Mouse (Mus musculus) ES-E14 (cell line): ENCODE data around the gene Rtn1. TPM values are rescaled to one million over a fixed set of nuclear protein-coding genes. Genes with fewer than 3 reads are reported as not detected.
A peak's percentile ranks its signal among the peaks of the same experiment; 100 is the strongest.

ENCODE experiments used
- DNase-seq: peaks from one replicate; pipeline ENCODE4 v3.0.0-alpha.2; 2013; ENCODE audit warnings: low read depth, low spot score
- H3K27ac ChIP-seq: 2 replicates; pipeline ENCODE4 v1.5.1; 2012; ENCODE audit warnings: low read depth, mild to moderate bottlenecking, low read length, moderate library complexity, mixed read lengths; ENCODE audit not compliant: poor library complexity, insufficient read depth, severe bottlenecking
- H3K36me3 ChIP-seq: 2 replicates; pipeline ENCODE4 v1.6.1; 2012; ENCODE audit warnings: mild to moderate bottlenecking, low read length, moderate library complexity, mixed read lengths; ENCODE audit not compliant: control insufficient read depth, poor library complexity, insufficient read depth, severe bottlenecking
- H3K4me1 ChIP-seq, 2 experiments: fragments of 150-350 bp in 1 of 2; sonication (generic) in 1 of 2; 2 replicates each; pipeline ENCODE4 v1.6.1; 2012; ENCODE audit warnings: low read length in 2 of 2, mild to moderate bottlenecking in 1 of 2, mixed read lengths in 1 of 2; ENCODE audit not compliant: control insufficient read depth in 2 of 2, insufficient read depth in 2 of 2, poor library complexity in 1 of 2
- H3K4me3 ChIP-seq, 2 experiments: fragments of 150-350 bp in 1 of 2; sonication (generic) in 1 of 2; 2 replicates each; pipeline ENCODE4 v1.5.1; 2012; ENCODE audit warnings: low read length in 2 of 2, low read depth in 1 of 2, mild to moderate bottlenecking in 1 of 2, mixed read lengths in 1 of 2; ENCODE audit not compliant: insufficient read depth in 1 of 2, poor library complexity in 1 of 2, severe bottlenecking in 1 of 2
- H3K9ac ChIP-seq: 2 replicates; pipeline ENCODE4 v1.6.1; 2012; ENCODE audit warnings: low read depth, mild to moderate bottlenecking, low read length, mixed read lengths; ENCODE audit not compliant: poor library complexity, insufficient read depth, severe bottlenecking
- H3K9me3 ChIP-seq: fragments of 150-350 bp; sonication (generic); 2 replicates; pipeline ENCODE4 v1.6.1; 2012; ENCODE audit warnings: low read depth, mild to moderate bottlenecking, low read length; ENCODE audit not compliant: control insufficient read depth, insufficient read depth
- CHD2 ChIP-seq: IDR thresholded peaks from 2 replicates; pipeline ENCODE4 v1.6.1; 2014; ENCODE audit warnings: mild to moderate bottlenecking, low read depth, low read length, inconsistent platforms
- HCFC1 ChIP-seq: IDR thresholded peaks from 2 replicates; pipeline ENCODE4 v1.6.1; 2012; ENCODE audit warnings: low read length, inconsistent platforms, borderline replicate concordance; ENCODE audit not compliant: insufficient read depth
- MAFK ChIP-seq: IDR thresholded peaks from 2 replicates; pipeline ENCODE4 v1.6.1; 2014; ENCODE audit warnings: mild to moderate bottlenecking, low read depth, low read length, inconsistent platforms; ENCODE audit not compliant: insufficient read depth
- ZC3H11A ChIP-seq: IDR thresholded peaks from 2 replicates; pipeline ENCODE4 v1.6.1; 2012; ENCODE audit warnings: low read depth, mild to moderate bottlenecking, inconsistent platforms, low read length, borderline replicate concordance
- ZNF384 ChIP-seq: IDR thresholded peaks from 2 replicates; pipeline ENCODE4 v1.6.1; 2012; ENCODE audit warnings: low read depth, low read length, inconsistent platforms
- in situ Hi-C, 2 experiments: fragments of 600-800 bp; cut with MboI; formaldehyde crosslinking; loops; one replicate each; pipeline ENCODE4 v1.15.1; 2025; ENCODE audit warnings: low sequenced_read_pairs in 2 of 2, inconsistent platforms in 1 of 2; ENCODE audit not compliant: unreplicated experiment in 2 of 2
- total RNA-seq: library from RNA; depleted of rRNA; stranded (reverse); fragments of 300-350 nt; gene quantifications from 2 replicates; pipeline ENCODE4 v1.2.3, GENCODE M21; 2012

Rtn1 gene
- total RNA-seq, 1 experiment = 8.7 TPM

DNA sequence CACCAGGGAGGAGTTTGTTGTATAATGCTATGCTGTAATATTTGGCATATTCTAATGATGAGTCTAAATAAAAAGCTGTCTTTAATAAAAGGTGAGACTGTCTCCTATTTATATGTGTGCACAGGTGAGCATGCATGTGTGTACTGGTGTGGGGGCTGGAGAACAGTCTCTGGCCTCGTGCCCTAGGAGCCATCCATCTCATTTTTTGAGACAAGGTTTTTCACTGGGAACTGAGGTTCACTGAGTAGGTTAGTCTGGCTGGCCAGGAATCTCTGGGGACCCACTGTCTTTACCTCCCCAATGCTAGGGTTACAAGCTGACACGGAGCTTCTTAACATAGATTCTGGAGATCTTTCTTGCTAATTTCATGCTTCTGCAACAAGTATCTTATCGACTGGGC, 176.7 kb downstream of the Rtn1 start:
- Histone ChIP-seq H3K9ac (no peak overlapping the region), H3K36me3 (no peaks in the 10 kb centered on the region), H3K4me1 (peaks cover 0 to 2% of the 10 kb centered on the region in 2 experiments; a peak in 1 of 4 replicates), H3K9me3 (no peaks in the 10 kb centered on the region), H3K4me3 (no peak overlapping the region), H3K27ac (no peak overlapping the region)
- TF ChIP-seq ZNF384 = no peak
- TF ChIP-seq HCFC1 = no peak
- no peak for TF ChIP-seq ZC3H11A
- TF ChIP-seq MAFK = no peak
- TF ChIP-seq CHD2 = no peak
- in situ Hi-C loops = no loop called here
- no peak for DNase-seq

DNA sequence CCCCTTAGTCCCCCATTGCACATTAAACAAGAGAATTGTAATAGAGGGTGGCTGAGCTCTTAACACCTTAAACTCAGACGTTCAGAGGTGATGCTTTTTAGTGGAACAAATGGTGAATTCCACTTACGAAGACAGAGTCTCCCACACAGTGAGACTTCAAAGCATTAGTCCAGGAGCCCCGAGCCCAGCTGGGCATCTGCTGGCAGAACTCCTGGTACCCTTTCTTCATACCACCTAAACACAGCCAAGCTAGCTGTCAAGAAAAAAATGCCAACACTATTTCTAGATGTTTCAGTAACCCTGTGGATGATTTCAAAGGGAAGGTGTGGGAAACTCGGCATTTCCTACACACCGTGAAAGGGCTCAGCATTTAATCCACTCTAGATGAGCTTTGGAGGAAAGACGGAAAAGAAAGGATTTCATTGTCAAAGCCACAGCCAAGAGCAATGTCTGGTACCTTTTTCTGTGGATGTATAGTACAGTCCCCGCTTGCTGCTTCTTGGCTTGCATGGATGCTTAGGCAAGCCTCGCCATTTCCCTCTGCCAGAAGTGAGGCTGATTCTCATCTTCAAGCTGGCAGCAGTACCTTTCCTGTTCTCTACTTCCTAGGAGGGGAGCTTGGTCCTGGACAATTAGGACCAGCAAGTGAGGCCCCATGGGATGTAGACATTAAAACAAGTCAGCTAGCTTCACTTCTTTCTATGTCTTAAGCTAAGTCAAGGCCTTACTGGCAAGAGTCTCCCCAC, 179.2 kb downstream of the Rtn1 start:
- no peak for TF ChIP-seq ZC3H11A
- TF ChIP-seq HCFC1 = no peak
- TF ChIP-seq MAFK = no peak
- TF ChIP-seq CHD2 = no peak
- TF ChIP-seq ZNF384 = no peak
- no peak overlapping the region for H3K27ac ChIP-seq
- no peaks in the 10 kb centered on the region for H3K9me3 ChIP-seq
- H3K4me1 ChIP-seq = no peaks in the 10 kb centered on the region
- no peak overlapping the region for H3K4me3 ChIP-seq
- H3K36me3 ChIP-seq = no peaks in the 10 kb centered on the region
- no peak for DNase-seq
- in situ Hi-C loops = no loop called here
- no peak overlapping the region for H3K9ac ChIP-seq

DNA sequence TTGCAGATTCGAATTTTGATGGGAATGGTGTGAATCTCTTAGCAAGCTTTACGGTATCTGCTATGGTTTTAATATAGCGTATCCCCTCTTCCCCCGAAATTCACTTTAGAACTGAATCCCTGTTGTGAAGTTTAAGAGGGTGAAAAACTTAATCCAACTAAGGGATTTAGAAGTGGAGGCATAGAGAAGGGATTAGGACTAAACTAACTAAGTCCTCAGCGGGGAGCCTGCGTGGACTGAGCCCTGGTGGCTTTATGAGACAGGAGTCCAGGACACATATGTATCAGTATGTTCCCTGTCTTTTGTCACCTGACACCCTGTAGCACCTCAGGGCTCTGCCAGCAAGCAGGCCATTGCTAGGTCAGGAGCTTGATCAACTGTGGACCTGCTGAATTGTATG, 181.1 kb downstream of the Rtn1 start:
- in situ Hi-C loops = no loop called here
- TF ChIP-seq CHD2 = no peak
- no peak for TF ChIP-seq ZC3H11A
- no peak for TF ChIP-seq MAFK
- no peak overlapping the region for H3K4me3 ChIP-seq
- no peaks in the 10 kb centered on the region for H3K36me3 ChIP-seq
- DNase-seq = no peak
- H3K9ac ChIP-seq = no peak overlapping the region
- H3K4me1 ChIP-seq = peaks cover 0 to 3% of the 10 kb centered on the region in 2 experiments; a peak in 1 of 4 replicates
- no peaks in the 10 kb centered on the region for H3K9me3 ChIP-seq
- H3K27ac ChIP-seq = no peak overlapping the region

GRCm38 (mm10) chr12:72225371-72225770, 183.5 kb downstream of the Rtn1 start:
- DNase-seq = no peak
- TF ChIP-seq HCFC1 = no peak
- no peak for TF ChIP-seq CHD2
- no peak for TF ChIP-seq ZNF384
- no peak for TF ChIP-seq MAFK
- TF ChIP-seq ZC3H11A = no peak

GRCm38 (mm10) chr12:72223557-72224102, 185.2 kb downstream of the Rtn1 start:
- TF ChIP-seq ZNF384 (no peak), ZC3H11A (no peak), MAFK (no peak), CHD2 (no peak), HCFC1 (no peak)
- in situ Hi-C loops = no loop called here
- Histone ChIP-seq H3K4me1 (peaks cover 0 to 3% of the 10 kb centered on the region in 2 experiments; a peak in 1 of 4 replicates), H3K27ac (no peak overlapping the region), H3K9me3 (no peaks in the 10 kb centered on the region), H3K4me3 (peak overlapping the region; percentile 39 to 48; a peak in 3 of 4 replicates), H3K9ac (peak overlapping the region; percentile 49; the same call in 1 of the 2 replicates), H3K36me3 (no peaks in the 10 kb centered on the region)
- DNase-seq = no peak

More at GRCm38 (mm10) chr12:72225371-72225770, 183.5 kb downstream of the Rtn1 start:
- H3K4me1 ChIP-seq = peaks cover 0 to 3% of the 10 kb centered on the region in 2 experiments; a peak in 1 of 4 replicates
- H3K9ac ChIP-seq = no peak overlapping the region
- H3K27ac ChIP-seq = no peak overlapping the region
- no peaks in the 10 kb centered on the region for H3K9me3 ChIP-seq
- H3K4me3 ChIP-seq = no peak overlapping the region
- in situ Hi-C loops = no loop called here
- H3K36me3 ChIP-seq = no peaks in the 10 kb centered on the region
